Mouse (Mus musculus): ENCODE measurements around the gene Gm32742. TPM values are rescaled to one million over a fixed set of nuclear protein-coding genes. Genes with fewer than 3 reads are reported as not detected.

The Gm32742 gene
- total RNA-seq (2023) = not detected

GRCm38 (mm10) chr9:51165312-51166180 lies at the start of gene Gm32742:
Gene Gm32742, minus strand, starts transcription at chr9:51165517.

GRCm38 (mm10) chr9:51213023-51213728 lies 47.9 kb upstream of the Gm32742 start, which contains the start of gene Pou2af1:
Gene Pou2af1, plus strand, starts transcription at chr9:51213708.

DNA sequence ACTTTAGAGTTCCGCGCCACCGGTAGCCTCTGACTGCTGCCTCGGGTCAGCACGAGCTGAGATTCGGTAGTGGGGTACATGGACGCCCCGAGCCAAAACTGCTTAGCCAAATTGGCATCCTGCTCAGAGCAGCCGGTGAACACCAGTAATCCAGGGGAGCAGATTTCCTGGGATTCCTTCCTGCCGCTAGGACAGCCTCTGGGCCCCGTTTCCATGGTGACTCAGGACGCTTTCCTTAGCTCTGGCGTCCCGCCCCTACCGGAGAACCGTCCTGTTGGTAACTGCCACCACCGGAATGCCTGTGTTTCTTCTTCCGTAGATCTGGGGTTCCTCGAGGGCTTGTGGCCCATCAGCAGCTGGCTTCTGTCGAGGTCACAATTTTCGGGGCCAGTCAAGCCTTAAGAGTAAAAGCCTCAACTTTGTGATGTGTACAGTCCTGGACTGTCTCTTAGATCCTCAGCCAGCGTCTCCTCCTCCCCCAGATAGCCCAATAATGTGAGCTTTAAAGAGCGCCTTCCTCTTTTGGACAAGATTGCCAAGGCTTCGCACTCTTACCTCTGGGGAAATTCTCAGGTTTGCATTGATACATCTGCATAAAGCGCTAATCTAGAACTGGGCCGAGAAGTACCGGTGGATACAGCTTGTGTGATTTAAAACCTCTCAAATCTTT lies 63.4 kb downstream of the Gm32742 start, which contains the start of gene 4833427G06Rik:
Gene 4833427G06Rik, minus strand, starts transcription at position 323 of the 670 bp plus-strand sequence.

Other genes starting within 250 kb of the Gm32742 start
- gene Sik2, start 156.4 kb downstream of the Gm32742 start, total RNA-seq (2023) = 10 to 100 TPM; 57.1 to 63.8 TPM
- gene Btg4, start 104.6 kb downstream of the Gm32742 start, total RNA-seq (2023) = not detected
- gene Layn, start 88.4 kb downstream of the Gm32742 start, total RNA-seq (2023) = 10 to 100 TPM in 1 of 2 experiments, 1 to 10 TPM in 1; 8.0 to 10.6 TPM
- gene 4833427G06Rik, start 63.4 kb downstream of the Gm32742 start, total RNA-seq (2023) = not detected
- 1 to 10 TPM; 1.7 to 2.4 TPM for gene Pou2af1, start 48.2 kb upstream of the Gm32742 start, total RNA-seq (2023)
- gene Colca2, start 113.1 kb upstream of the Gm32742 start, total RNA-seq (2023) = not detected
- not detected for gene 1810046K07Rik, start 163.4 kb upstream of the Gm32742 start, total RNA-seq (2023)

Data from monocyte, adult 59 days (primary cell).